Mouse (Mus musculus) G1E-ER4 (cell line): ENCODE data around the gene Mmrn1. TPM values are rescaled to one million over a fixed set of nuclear protein-coding genes. Genes with fewer than 3 reads are reported as not detected.

ENCODE experiments used
- GATA1 ChIP-seq: IDR thresholded peaks from one replicate; pipeline ENCODE4 v1.8.0; 2012; ENCODE audit warnings: low read length, inconsistent platforms
- polyA plus RNA-seq: library from polyadenylated mRNA; stranded (reverse); fragments of >175 nt; gene quantifications from 2 replicates; pipeline ENCODE4 v1.2.3, GENCODE M21; 2012

The Mmrn1 gene
- polyA plus RNA-seq, 1 experiment = not detected

DNA sequence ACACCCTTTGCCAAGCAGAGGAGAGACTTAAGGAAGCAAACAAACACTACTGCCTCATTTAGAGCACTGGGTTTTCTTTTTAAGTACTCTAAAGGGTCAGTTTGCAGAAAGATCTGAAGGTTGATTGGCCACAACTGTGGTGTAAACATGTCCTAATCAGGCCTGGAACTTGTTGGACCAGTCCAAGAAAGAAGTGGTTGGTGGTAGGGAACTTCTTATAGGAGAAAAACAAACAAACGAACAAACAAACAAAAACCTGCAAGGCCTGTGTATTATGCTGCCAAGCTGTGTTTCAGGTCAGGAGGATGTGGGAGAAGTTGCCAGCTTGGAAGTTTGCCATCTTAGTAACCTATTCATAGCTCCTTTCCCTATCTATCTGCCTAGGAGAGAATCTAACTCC, 108.5 kb downstream of the Mmrn1 start:
- no peak for TF ChIP-seq GATA1

Other genes starting within 250 kb of the Mmrn1 start
- gene Snca, start 95.1 kb upstream of the Mmrn1 start, polyA plus RNA-seq = 10.9 and 11.4 TPM in 2 replicates